Mouse (Mus musculus) stomach, embryonic 16.5 days (tissue): Measurements from ENCODE around the gene Ift27. TPM values are rescaled to one million over a fixed set of nuclear protein-coding genes. Genes with fewer than 3 reads are reported as not detected.

Experiments
- ATAC-seq: fragments of 200-750 bp; cut with Nextera tagmentation; 2 replicates; pipeline ENCODE4 v1.8.0; 2017; ENCODE audit warnings: moderate number of reproducible peaks, moderate TSS enrichment; ENCODE audit not compliant: insufficient read depth, low FRiP score
- H3K27ac ChIP-seq: fragments of 300-500 bp; sonication (generic); 2 replicates; pipeline ENCODE4 v1.5.1; 2014; ENCODE audit warnings: low read length
- H3K27me3 ChIP-seq: fragments of 300-500 bp; sonication (generic); 2 replicates; pipeline ENCODE4 v1.6.1; 2014; ENCODE audit warnings: low read length, control low read depth, mixed read lengths; ENCODE audit not compliant: control insufficient read depth, insufficient read depth
- H3K36me3 ChIP-seq: fragments of 300-500 bp; sonication (generic); 2 replicates; pipeline ENCODE4 v1.6.1; 2014; ENCODE audit warnings: low read length; ENCODE audit not compliant: control insufficient read depth, insufficient read depth
- H3K4me1 ChIP-seq: fragments of 300-500 bp; sonication (generic); 2 replicates; pipeline ENCODE4 v1.6.1; 2014; ENCODE audit warnings: low read length, control low read depth, mixed read lengths; ENCODE audit not compliant: control insufficient read depth, insufficient read depth
- H3K4me2 ChIP-seq: fragments of 300-500 bp; sonication (generic); 2 replicates; pipeline ENCODE4 v1.6.1; 2014; ENCODE audit warnings: low read depth, low read length, mixed read lengths
- H3K4me3 ChIP-seq: fragments of 300-500 bp; sonication (generic); replicated peaks from 2 replicates; pipeline ENCODE4 v1.5.1; 2014; ENCODE audit warnings: mild to moderate bottlenecking, low read length
- H3K9ac ChIP-seq: fragments of 300-500 bp; sonication (generic); 2 replicates; pipeline ENCODE4 v1.6.1; 2014; ENCODE audit warnings: low read length
- H3K9me3 ChIP-seq: fragments of 300-500 bp; sonication (generic); replicated peaks from 2 replicates; pipeline ENCODE4 v1.6.1; 2016; ENCODE audit warnings: low read length, control low read depth; ENCODE audit not compliant: control insufficient read depth
- WGBS: fragments of 180-500 bp; shearing (Covaris S2); extraction: QIAGEN DNeasy Blood & Tissue Kit; methylation state at CpG from one replicate; pipeline ENCODE4 v1.1.7; 2014; 5-methylcytosine and 5-hydroxymethylcytosine counted together
- polyA plus RNA-seq: library from polyadenylated mRNA; unstranded; fragments of >200 nt; fragmentation: Nextera tagmentation; extraction: Ambion mirVana; gene quantifications from 2 replicates; pipeline ENCODE4 v1.2.1, GENCODE M21; 2015

Gene Ift27
- polyA plus RNA-seq, 1 experiment from 2014 or later = 57.7 TPM

DNA sequence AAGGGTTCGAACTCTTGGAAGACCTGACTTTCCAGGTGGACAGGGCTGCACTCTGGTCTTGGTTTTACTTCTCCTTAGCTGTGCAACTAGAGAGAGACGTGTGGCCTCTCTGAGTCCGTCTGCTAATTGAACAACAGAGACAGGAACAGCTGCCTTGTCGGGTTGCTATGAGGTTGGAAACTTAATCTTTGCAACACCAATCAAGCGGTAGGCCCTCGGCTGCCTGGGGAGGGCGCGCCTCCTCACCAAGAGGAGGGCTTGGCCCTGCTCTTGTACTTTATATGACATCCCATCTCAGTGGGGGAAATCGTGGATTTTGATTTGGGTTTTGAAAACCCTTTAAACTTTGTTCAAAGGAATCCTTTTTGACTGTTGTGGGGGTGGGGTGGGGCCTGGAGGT is 12.0 kb downstream of the Ift27 start:
- no peak overlapping the region for H3K4me3 ChIP-seq
- H3K27ac ChIP-seq = no peak overlapping the region
- no peaks in the 10 kb centered on the region for H3K9me3 ChIP-seq
- no peaks in the 10 kb centered on the region for H3K36me3 ChIP-seq
- H3K27me3 ChIP-seq = no peaks in the 10 kb centered on the region
- H3K4me2 ChIP-seq = no peak overlapping the region
- H3K9ac ChIP-seq = no peak overlapping the region
- H3K4me1 ChIP-seq = no peaks in the 10 kb centered on the region
- no peak for ATAC-seq
- 75% methylated on average over 9 of the region's 9 CpGs for WGBS

DNA sequence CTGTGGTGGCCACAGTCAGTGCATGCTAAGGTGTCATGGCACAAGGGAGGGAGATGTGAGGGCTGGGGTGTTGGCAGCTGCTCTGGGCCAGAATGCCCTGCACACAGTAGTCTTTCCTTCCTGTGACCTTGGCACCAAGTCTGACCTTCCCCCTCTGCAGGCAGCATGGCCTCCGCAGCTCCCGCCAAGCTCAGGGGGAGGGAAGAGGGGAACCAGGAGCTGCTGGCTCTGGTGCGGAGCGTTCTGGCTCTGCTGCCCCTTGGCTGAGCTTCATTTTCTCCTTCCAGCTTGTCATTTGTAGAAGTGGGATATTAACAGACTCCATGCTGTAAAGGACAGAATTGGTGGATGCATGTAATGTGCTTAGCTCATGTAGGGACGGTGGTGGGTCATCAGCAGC is 15.6 kb downstream of the Ift27 start:
- ATAC-seq = no peak
- H3K27ac ChIP-seq = no peak overlapping the region
- H3K9ac ChIP-seq = no peak overlapping the region
- H3K27me3 ChIP-seq = no peaks in the 10 kb centered on the region
- H3K36me3 ChIP-seq = no peaks in the 10 kb centered on the region
- H3K4me3 ChIP-seq = no peak overlapping the region
- WGBS = 71% methylated on average over 5 of the region's 5 CpGs
- no peaks in the 10 kb centered on the region for H3K9me3 ChIP-seq
- no peaks in the 10 kb centered on the region for H3K4me1 ChIP-seq
- H3K4me2 ChIP-seq = no peak overlapping the region

GRCm38 (mm10) chr15:78157824-78158223 is 16.1 kb downstream of the Ift27 start:
- Histone ChIP-seq H3K9me3 (no peaks in the 10 kb centered on the region), H3K36me3 (no peaks in the 10 kb centered on the region), H3K9ac (no peak overlapping the region), H3K4me1 (no peaks in the 10 kb centered on the region), H3K4me2 (no peak overlapping the region), H3K27me3 (no peaks in the 10 kb centered on the region), H3K27ac (no peak overlapping the region), H3K4me3 (no peak overlapping the region)
- ATAC-seq = no peak
- 78% methylated on average over 4 of the region's 4 CpGs for WGBS

- 76% methylated on average over 8 of the region's 8 CpGs for WGBS
- Histone ChIP-seq H3K36me3 (no peaks in the 10 kb centered on the region), H3K9ac (no peak overlapping the region), H3K4me2 (no peak overlapping the region), H3K9me3 (no peaks in the 10 kb centered on the region), H3K4me3 (no peak overlapping the region), H3K27me3 (no peaks in the 10 kb centered on the region), H3K4me1 (no peaks in the 10 kb centered on the region), H3K27ac (no peak overlapping the region)
- ATAC-seq = no peak
Observed at GRCm38 (mm10) chr15:78157330-78157729, 16.6 kb downstream of the Ift27 start.

GRCm38 (mm10) chr15:78155421-78155820 is 18.5 kb downstream of the Ift27 start:
- H3K27ac ChIP-seq = no peak overlapping the region
- H3K4me2 ChIP-seq = no peak overlapping the region
- H3K9me3 ChIP-seq = no peaks in the 10 kb centered on the region
- H3K36me3 ChIP-seq = no peaks in the 10 kb centered on the region
- 84% methylated on average over 6 of the region's 6 CpGs for WGBS
- no peak overlapping the region for H3K9ac ChIP-seq
- no peaks in the 10 kb centered on the region for H3K4me1 ChIP-seq
- ATAC-seq = no peak
- no peak overlapping the region for H3K4me3 ChIP-seq
- no peaks in the 10 kb centered on the region for H3K27me3 ChIP-seq

- H3K4me3 ChIP-seq = no peak overlapping the region
- no peaks in the 10 kb centered on the region for H3K9me3 ChIP-seq
- H3K36me3 ChIP-seq = no peaks in the 10 kb centered on the region
- H3K4me2 ChIP-seq = no peak overlapping the region
- 56% methylated on average over 11 of the region's 11 CpGs for WGBS
- H3K27me3 ChIP-seq = no peaks in the 10 kb centered on the region
- H3K27ac ChIP-seq = no peak overlapping the region
- no peaks in the 10 kb centered on the region for H3K4me1 ChIP-seq
- H3K9ac ChIP-seq = no peak overlapping the region
- ATAC-seq = no peak
Observed at GRCm38 (mm10) chr15:78153045-78153775, 20.7 kb downstream of the Ift27 start.

DNA sequence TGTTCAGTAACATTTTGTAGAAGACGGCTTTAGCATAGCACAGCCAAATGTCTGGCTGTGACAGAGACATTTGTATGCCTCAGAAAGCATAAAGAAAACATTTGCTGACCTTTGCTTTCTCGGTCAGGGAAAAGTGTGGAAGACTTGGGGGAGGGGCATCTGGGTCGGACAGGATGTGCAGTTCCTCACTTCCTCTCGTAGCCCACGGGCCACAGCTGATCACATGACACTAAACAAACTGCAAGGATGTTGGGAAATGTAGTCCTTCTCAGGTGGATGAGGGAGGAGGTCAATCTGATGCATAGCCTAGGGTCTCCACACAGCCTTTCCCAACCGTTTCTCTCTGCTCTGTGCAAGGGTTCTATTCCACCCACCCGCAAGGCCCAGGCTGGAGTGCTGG is 25.3 kb downstream of the Ift27 start:
- Histone ChIP-seq H3K4me1 (no peaks in the 10 kb centered on the region), H3K4me3 (no peak overlapping the region), H3K27ac (no peak overlapping the region), H3K9ac (no peak overlapping the region), H3K27me3 (no peaks in the 10 kb centered on the region), H3K36me3 (no peaks in the 10 kb centered on the region), H3K4me2 (no peak overlapping the region), H3K9me3 (no peaks in the 10 kb centered on the region)
- 74% methylated on average over 7 of the region's 7 CpGs for WGBS
- no peak for ATAC-seq

DNA sequence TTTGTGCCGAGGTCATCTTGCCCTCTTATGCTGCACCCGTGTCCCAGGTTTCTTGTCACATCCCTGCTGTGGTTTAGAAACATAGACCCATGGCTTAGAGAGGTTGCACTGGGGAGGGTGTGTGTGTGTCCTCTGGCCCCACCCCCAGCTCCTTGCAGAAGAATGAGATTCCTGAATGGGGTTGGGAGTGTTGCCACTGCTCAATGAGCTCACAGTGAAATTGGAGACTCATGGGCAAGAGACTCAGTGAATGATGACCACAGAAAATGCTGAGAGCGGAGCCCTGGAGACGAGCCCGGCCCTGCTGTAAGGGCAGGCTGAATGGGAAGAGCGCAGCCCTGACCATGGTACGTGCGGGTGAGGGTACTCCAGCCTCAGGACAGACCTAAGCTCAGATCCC is 33.7 kb downstream of the Ift27 start:
- WGBS = 59% methylated on average over 8 of the region's 8 CpGs
- Histone ChIP-seq H3K4me2 (no peak overlapping the region), H3K36me3 (no peaks in the 10 kb centered on the region), H3K27ac (no peak overlapping the region), H3K9me3 (no peaks in the 10 kb centered on the region), H3K27me3 (no peaks in the 10 kb centered on the region), H3K9ac (no peak overlapping the region), H3K4me3 (no peak overlapping the region), H3K4me1 (no peaks in the 10 kb centered on the region)
- no peak for ATAC-seq

DNA sequence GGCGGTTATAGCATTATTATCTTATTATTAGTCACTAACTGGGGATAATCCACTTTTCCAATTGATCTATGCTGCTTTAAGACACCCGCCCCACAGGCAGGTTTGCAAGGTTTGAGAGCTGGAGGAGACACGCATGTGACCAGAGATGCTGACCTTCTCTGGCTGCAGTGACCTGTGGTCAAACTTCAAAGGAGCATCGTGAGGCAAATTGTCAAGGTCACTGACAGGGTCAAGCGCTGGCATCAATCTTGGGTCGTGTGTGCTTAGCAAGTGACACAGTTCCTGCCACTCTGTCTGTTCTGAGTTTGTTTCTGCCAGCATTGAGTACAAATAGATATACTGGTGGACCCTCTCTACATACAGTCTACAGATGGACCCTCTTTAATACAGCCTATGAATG is 39.3 kb downstream of the Ift27 start:
- Histone ChIP-seq H3K27me3 (no peaks in the 10 kb centered on the region), H3K4me2 (no peak overlapping the region), H3K9ac (no peak overlapping the region), H3K9me3 (no peaks in the 10 kb centered on the region), H3K27ac (no peak overlapping the region), H3K36me3 (no peaks in the 10 kb centered on the region), H3K4me3 (no peak overlapping the region), H3K4me1 (no peaks in the 10 kb centered on the region)
- no peak for ATAC-seq
- WGBS = 33% methylated on average over 6 of the region's 6 CpGs
